Mouse (Mus musculus) heart, adult 2 months (tissue): Measurements from ENCODE around the gene Kcnj1.

Experiments
- CTCF ChIP-seq: fragments of 200-600 bp; IDR thresholded peaks from 2 replicates; pipeline ENCODE4 v1.8.1; 2022; ENCODE audit warnings: antibody characterized with exemption, mild to moderate bottlenecking, moderate library complexity
- POLR2A ChIP-seq: fragments of 200-500 bp; IDR thresholded peaks from 2 replicates; pipeline ENCODE4 v1.6.1; 2011; ENCODE audit warnings: mild to moderate bottlenecking, low read depth, low read length, control low read depth; ENCODE audit not compliant: insufficient read depth

DNA sequence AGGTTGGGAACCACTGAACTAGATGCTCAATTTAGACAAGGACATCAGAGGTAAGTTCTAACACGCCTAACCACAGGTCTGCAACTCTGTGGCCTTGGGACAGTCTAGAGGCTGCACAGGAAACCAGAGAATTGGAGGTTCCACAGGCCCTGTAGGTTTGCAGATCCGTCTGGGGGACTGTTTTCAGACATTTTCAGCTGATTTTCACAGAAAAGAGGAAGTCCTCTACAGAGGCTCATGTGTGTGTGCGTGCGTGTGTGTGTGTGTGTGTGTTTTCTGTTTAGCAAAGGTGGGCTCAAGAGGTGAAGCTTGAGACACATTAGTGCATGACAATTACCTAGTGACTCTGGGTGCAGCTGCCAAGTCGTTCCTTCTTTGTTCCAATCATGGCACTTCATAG, 18.8 kb downstream of the Kcnj1 start:
- TF ChIP-seq POLR2A (no peak), CTCF (no peak)
